Mouse (Mus musculus) liver, embryonic 14.5 days (tissue): Measurements from ENCODE around the gene Myef2.

Experiments
- CTCF ChIP-seq: IDR thresholded peaks from 2 replicates; pipeline ENCODE4 v1.5.1; 2016; ENCODE audit warnings: antibody characterized with exemption, low read depth, control low read depth
- EP300 ChIP-seq: IDR thresholded peaks from 2 replicates; pipeline ENCODE4 v1.6.1; 2016; ENCODE audit warnings: antibody characterized with exemption, low read depth

- no peak for TF ChIP-seq CTCF
- no peak for TF ChIP-seq EP300
Observed at GRCm38 (mm10) chr2:125067373-125067772, 56.1 kb downstream of the Myef2 start.
